Mouse (Mus musculus) CH12.LX (cell line): ENCODE measurements around the gene Fndc3a. TPM values are rescaled to one million over a fixed set of nuclear protein-coding genes. Genes with fewer than 3 reads are reported as not detected.

Experiments used
- DNase-seq: peaks from one replicate; pipeline ENCODE4 v3.0.0-alpha.2; 2013; ENCODE audit errors: extremely low read depth
- H3K27ac ChIP-seq: 2 replicates; pipeline ENCODE4 v1.5.1; 2012; ENCODE audit warnings: low read depth, mild to moderate bottlenecking, control low read depth, moderate library complexity; ENCODE audit not compliant: insufficient read depth
- H3K27me3 ChIP-seq: replicated peaks from 2 replicates; pipeline ENCODE3; 2012; ENCODE audit warnings: inconsistent platforms
- H3K36me3 ChIP-seq, 2 experiments: replicated peaks in 1 of 2; 2 replicates each; pipeline versions ENCODE3 to v1.6.1; 2012; ENCODE audit warnings: inconsistent platforms in 1 of 2, low read length in 1 of 2, mild to moderate bottlenecking in 1 of 2, mixed read lengths in 1 of 2, moderate library complexity in 1 of 2; ENCODE audit not compliant: control insufficient read depth in 1 of 2, insufficient read depth in 1 of 2
- H3K4me1 ChIP-seq, 2 experiments: 2 replicates each; pipeline ENCODE4 v1.6.1; 2012; ENCODE audit warnings: inconsistent platforms in 1 of 2, moderate library complexity in 1 of 2; ENCODE audit not compliant: insufficient read depth in 2 of 2, control insufficient read depth in 1 of 2
- H3K4me2 ChIP-seq: 2 replicates; pipeline ENCODE4 v1.6.1; 2012; ENCODE audit warnings: low read depth, mild to moderate bottlenecking, control low read depth; ENCODE audit not compliant: poor library complexity, insufficient read depth, severe bottlenecking
- H3K4me3 ChIP-seq, 3 experiments: fragments of 150-350 bp in 1 of 3; sonication (generic) in 1 of 3; replicated peaks in 1 of 3; 2 replicates each; pipeline versions ENCODE3 to v1.5.1; 2011 to 2012; ENCODE audit warnings: low read depth in 2 of 3, low read length in 2 of 3, mild to moderate bottlenecking in 2 of 3, moderate library complexity in 2 of 3, control low read depth in 1 of 3, improper control_type of control experiment in 1 of 3, inconsistent platforms in 1 of 3, mixed read lengths in 1 of 3; ENCODE audit not compliant: poor library complexity in 1 of 3
- H3K79me2 ChIP-seq: replicated peaks from 2 replicates; pipeline ENCODE4 v1.6.1; 2012; ENCODE audit warnings: mild to moderate bottlenecking, moderate library complexity; ENCODE audit not compliant: control insufficient read depth, poor library complexity, insufficient read depth, severe bottlenecking; ENCODE audit errors: extremely low read depth
- H3K9ac ChIP-seq: 2 replicates; pipeline ENCODE4 v1.6.1; 2012; ENCODE audit warnings: low read depth, mild to moderate bottlenecking, control low read depth, moderate library complexity; ENCODE audit not compliant: insufficient read depth
- H3K9me3 ChIP-seq: replicated peaks from 2 replicates; pipeline ENCODE3; 2012; ENCODE audit warnings: low read length, inconsistent platforms, mixed read lengths
- CHD1 ChIP-seq: IDR thresholded peaks from 2 replicates; pipeline ENCODE4 v1.6.1; 2012; ENCODE audit warnings: low read depth, low read length, improper control_type of control experiment, inconsistent platforms
- CHD2 ChIP-seq: IDR thresholded peaks from 2 replicates; pipeline ENCODE4 v1.6.1; 2011; ENCODE audit warnings: low read length, improper control_type of control experiment
- ELF1 ChIP-seq: IDR thresholded peaks from 2 replicates; pipeline ENCODE4 v1.6.1; 2014; ENCODE audit warnings: low read depth, mild to moderate bottlenecking, inconsistent platforms, low read length, improper control_type of control experiment
- EP300 ChIP-seq: IDR thresholded peaks from 2 replicates; pipeline ENCODE4 v1.6.1; 2011; ENCODE audit warnings: low read length, improper control_type of control experiment
- ETS1 ChIP-seq: conservative IDR thresholded peaks from 2 replicates; pipeline ENCODE4 v1.6.1; 2012; ENCODE audit warnings: low read depth, mild to moderate bottlenecking, inconsistent platforms, low read length, improper control_type of control experiment, moderate library complexity
- GABPA ChIP-seq: IDR thresholded peaks from 2 replicates; pipeline ENCODE4 v1.6.1; 2012; ENCODE audit warnings: low read depth, low read length, improper control_type of control experiment, inconsistent platforms; ENCODE audit not compliant: insufficient replicate concordance
- JUND ChIP-seq: conservative IDR thresholded peaks from 2 replicates; pipeline ENCODE4 v1.6.1; 2011; ENCODE audit warnings: low read depth, low read length, improper control_type of control experiment
- KAT2A ChIP-seq: IDR thresholded peaks from 2 replicates; pipeline ENCODE4 v1.6.1; 2012; ENCODE audit warnings: low read length, improper control_type of control experiment, inconsistent platforms; ENCODE audit not compliant: insufficient replicate concordance
- MAZ ChIP-seq: IDR thresholded peaks from 2 replicates; pipeline ENCODE4 v1.6.1; 2012; ENCODE audit warnings: low read depth, mild to moderate bottlenecking, inconsistent platforms, low read length, improper control_type of control experiment, moderate library complexity
- MEF2A ChIP-seq: IDR thresholded peaks from 2 replicates; pipeline ENCODE4 v1.6.1; 2014; ENCODE audit warnings: low read depth, mild to moderate bottlenecking, inconsistent platforms, low read length, improper control_type of control experiment, borderline replicate concordance
- SMC3 ChIP-seq: IDR thresholded peaks from 2 replicates; pipeline ENCODE4 v1.6.1; 2011; ENCODE audit warnings: low read depth, low read length, improper control_type of control experiment
- TBP ChIP-seq: conservative IDR thresholded peaks from 2 replicates; pipeline ENCODE4 v1.6.1; 2011; ENCODE audit warnings: low read depth, low read length, improper control_type of control experiment
- TCF12 ChIP-seq: IDR thresholded peaks from 2 replicates; pipeline ENCODE4 v1.6.1; 2014; ENCODE audit warnings: low read depth, mild to moderate bottlenecking, inconsistent platforms, low read length, improper control_type of control experiment
- USF1 ChIP-seq: IDR thresholded peaks from 2 replicates; pipeline ENCODE4 v1.6.1; 2014; ENCODE audit warnings: low read depth, mild to moderate bottlenecking, inconsistent platforms, low read length, improper control_type of control experiment
- ZC3H11A ChIP-seq: IDR thresholded peaks from 2 replicates; pipeline ENCODE4 v1.6.1; 2012; ENCODE audit warnings: low read depth, mild to moderate bottlenecking, inconsistent platforms, low read length, improper control_type of control experiment
- ZMIZ1 ChIP-seq: IDR thresholded peaks from 2 replicates; pipeline ENCODE4 v1.6.1; 2012; ENCODE audit warnings: low read depth, mild to moderate bottlenecking, inconsistent platforms, low read length, improper control_type of control experiment
- dilution Hi-C: fragments of 300-500 bp; cut with MboI; formaldehyde crosslinking; loops from 2 replicates; pipeline ENCODE4 v1.14.3; 2020; ENCODE audit warnings: low sequenced_read_pairs; ENCODE audit not compliant: extremely low pct_unique_long_range_greater_than_20kb, extremely low pct_ligation_motif_present
- in situ Hi-C: fragments of 300-500 bp; cut with MboI; formaldehyde crosslinking; loops from 3 replicates; pipeline ENCODE4 v1.14.3; 2019; ENCODE audit warnings: low sequenced_read_pairs, low pct_ligation_motif_present, low pct_unique_long_range_greater_than_20kb, mixed read lengths
- polyA plus RNA-seq: library from polyadenylated mRNA; unstranded; fragments of >175 nt; gene quantifications from 2 replicates; pipeline ENCODE4 v1.2.1, GENCODE M21; 2012; ENCODE audit warnings: low read depth; ENCODE audit not compliant: insufficient read length
- total RNA-seq, 2 experiments: library from RNA; depleted of rRNA; stranded (reverse); fragments of 300-350 nt in 1 of 2; fragments of >200 nt in 1 of 2; gene quantifications; 2 replicates each; pipeline ENCODE4 v1.2.3; 2012 to 2014

Gene Fndc3a
- total and polyA plus RNA-seq, 3 experiments = 35.4 to 48.6 (median 40.0) TPM

DNA sequence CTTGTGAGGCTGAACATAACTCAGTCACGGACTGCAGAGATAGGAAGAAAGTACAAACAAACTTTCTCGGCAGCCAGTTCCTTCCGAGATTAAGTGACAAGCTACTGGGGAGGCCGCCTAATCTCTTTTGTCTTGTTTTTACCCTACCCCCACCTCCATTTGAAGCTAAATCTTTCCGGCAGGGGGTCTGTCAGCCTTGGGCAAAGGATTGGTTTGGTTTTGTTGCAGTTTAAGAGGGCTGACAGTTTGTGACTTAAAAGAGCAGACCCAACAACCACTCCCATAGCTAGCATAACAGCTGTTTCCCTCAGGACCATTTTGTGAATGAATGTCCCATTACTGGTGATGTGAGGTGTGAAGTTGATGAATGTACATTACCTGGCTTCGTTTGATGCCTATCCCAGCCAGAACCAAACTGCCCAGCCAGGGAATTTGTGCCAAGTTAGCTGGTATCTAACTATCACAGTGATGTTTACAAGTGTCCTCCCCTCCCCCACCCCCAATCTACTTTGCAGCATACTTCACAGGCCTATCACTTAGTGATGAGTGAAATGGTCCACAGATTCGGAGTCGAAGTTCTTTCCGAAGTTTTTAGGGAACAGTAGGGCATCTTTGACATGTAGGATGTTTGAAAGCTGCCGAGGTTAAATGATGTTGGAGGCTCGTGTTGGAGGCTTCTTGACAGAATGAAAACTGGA lies 202.9 kb downstream of the Fndc3a start:
- H3K4me3 ChIP-seq = no peak overlapping the region
- no peak overlapping the region for H3K27ac ChIP-seq
- H3K36me3 ChIP-seq = no peaks in the 10 kb centered on the region
- TF ChIP-seq TCF12 = no peak
- TF ChIP-seq USF1 = no peak
- no peak for TF ChIP-seq TBP
- no peak for TF ChIP-seq ETS1
- TF ChIP-seq MEF2A = no peak
- TF ChIP-seq KAT2A = no peak
- no peak for TF ChIP-seq GABPA
- no peak for TF ChIP-seq EP300
- no peak for TF ChIP-seq JUND
- TF ChIP-seq CHD2 = no peak
- TF ChIP-seq ZMIZ1 = no peak
- TF ChIP-seq MAZ = no peak
- dilution Hi-C loops = no loop called here
- H3K9me3 ChIP-seq = no peaks in the 10 kb centered on the region
- H3K79me2 ChIP-seq = no peaks in the 10 kb centered on the region
- H3K4me2 ChIP-seq = no peak overlapping the region
- no peak overlapping the region for H3K9ac ChIP-seq
- DNase-seq = no peak
- H3K27me3 ChIP-seq = no peaks in the 10 kb centered on the region
- H3K4me1 ChIP-seq = peaks cover 2 to 3% of the 10 kb centered on the region in 2 experiments; a peak in 2 of 4 replicates
- in situ Hi-C loops = no loop called here

DNA sequence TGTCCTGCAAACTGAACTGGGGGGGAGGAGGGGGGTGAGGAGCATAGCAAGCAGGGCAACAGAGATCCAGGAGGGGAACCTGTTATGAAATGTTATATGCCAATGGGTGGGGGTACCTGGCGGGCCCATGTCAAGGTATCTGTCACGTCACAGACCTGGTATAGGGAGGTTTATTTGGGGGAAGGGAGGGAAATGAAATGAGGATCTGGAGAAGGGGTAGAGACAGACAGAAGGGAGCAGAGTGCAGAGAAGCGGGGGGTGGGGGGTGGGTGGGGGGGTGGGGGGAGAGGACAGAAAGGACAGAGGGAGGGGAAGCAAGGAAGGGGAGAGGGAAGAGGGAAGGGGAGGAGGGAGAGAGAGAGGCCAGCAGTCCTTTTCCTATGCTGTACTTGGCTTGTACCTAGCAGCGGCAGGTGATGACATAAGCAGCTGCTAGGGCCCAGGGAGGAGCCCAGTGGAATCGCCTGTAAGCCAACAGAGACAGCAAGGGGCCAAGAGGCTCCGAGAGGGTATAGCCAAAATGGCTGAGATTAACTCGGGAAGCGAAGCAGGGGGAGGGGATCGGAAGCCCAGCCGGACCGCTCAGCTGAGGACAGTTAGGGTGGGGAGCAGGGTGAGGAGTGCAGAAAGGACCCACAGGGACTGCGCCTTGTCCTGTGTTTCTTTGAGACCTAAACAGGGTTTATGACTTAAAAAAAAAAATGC lies 203.6 kb downstream of the Fndc3a start:
- in situ Hi-C loops = no loop called here
- Histone ChIP-seq H3K36me3 (no peaks in the 10 kb centered on the region), H3K27me3 (no peaks in the 10 kb centered on the region), H3K4me3 (no peak overlapping the region), H3K9me3 (no peaks in the 10 kb centered on the region), H3K4me2 (no peak overlapping the region), H3K79me2 (no peaks in the 10 kb centered on the region), H3K27ac (no peak overlapping the region), H3K4me1 (peaks cover 2 to 3% of the 10 kb centered on the region in 2 experiments; a peak in 2 of 4 replicates), H3K9ac (no peak overlapping the region)
- no peak for TF ChIP-seq CHD1
- TF ChIP-seq ELF1 = no peak
- no peak for TF ChIP-seq SMC3
- no peak for TF ChIP-seq ZC3H11A
- no peak for TF ChIP-seq MAZ
- no peak for DNase-seq
- dilution Hi-C loops = no loop called here
